Mouse (Mus musculus): ENCODE measurements around the gene 1810037I17Rik.
"Not testable (repeated sequence)": the region's sequence is repeated elsewhere in the genome, so short reads cannot be mapped to it uniquely, and the experiment has no call there.

1810037I17Rik gene

DNA sequence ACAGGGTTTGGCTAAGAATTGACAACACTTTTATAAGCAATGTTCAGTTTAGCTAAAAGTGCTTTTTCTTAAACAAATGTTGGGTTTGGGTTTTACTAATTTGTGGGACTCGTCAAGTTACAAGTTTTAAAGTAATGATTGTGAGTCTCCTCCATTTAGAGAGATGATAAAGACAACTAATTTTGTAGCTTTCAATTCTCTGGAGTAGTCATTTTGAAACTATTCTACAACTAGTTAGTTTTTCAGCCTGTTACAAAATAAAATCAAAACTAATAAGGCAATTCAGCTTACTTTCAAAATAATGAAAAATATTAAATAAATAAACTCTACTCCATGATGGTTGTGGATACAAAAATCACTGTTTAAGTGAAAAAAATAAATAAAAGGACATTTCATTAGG, 8.5 kb downstream of the 1810037I17Rik start:
- DNase-seq (ENCODE audit: low spot score in 2 of 2): no peak

DNA sequence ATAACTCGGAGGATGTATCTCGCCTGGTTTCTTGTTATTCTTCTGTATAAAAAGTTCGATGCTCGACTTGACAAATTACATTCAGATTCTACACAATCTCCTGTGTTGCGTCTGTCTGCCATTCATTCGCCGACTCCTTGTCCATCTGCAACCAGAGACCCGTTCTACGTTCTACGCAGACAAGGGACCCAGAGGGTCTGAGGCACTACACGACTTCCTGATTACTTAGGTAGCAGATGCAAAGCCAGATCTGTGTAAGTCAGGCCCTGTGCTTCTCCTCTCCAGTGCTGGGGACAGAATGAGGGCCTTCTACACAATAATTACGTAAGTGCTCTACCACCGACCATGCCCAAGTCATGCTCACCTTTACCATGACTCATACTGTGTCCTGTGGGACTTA, 13.2 kb downstream of the 1810037I17Rik start:
- DNase-seq (ENCODE audit: low spot score in 2 of 2): not testable (repeated sequence)

DNA sequence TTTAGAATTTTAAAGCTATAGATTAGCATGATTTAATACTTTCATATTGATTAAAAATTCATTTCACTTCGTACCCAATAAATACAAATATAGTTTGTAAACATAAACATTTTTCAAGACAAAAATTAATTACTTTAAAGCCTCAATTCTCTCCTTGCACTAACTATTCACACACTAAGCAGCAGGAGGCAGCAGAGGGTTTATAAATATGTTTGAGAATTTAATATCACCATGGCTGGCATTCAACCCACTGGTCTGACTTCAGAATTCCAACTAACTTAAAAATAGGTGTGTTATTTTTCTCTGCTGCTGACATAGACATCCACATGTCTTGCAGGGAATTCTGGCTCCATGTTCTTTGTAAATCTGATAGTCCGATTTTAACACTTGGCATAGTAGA, 15.2 kb downstream of the 1810037I17Rik start:
- peak in 1 of 2 experiments; percentile 66 for DNase-seq (ENCODE audit: low spot score in 2 of 2)

DNA sequence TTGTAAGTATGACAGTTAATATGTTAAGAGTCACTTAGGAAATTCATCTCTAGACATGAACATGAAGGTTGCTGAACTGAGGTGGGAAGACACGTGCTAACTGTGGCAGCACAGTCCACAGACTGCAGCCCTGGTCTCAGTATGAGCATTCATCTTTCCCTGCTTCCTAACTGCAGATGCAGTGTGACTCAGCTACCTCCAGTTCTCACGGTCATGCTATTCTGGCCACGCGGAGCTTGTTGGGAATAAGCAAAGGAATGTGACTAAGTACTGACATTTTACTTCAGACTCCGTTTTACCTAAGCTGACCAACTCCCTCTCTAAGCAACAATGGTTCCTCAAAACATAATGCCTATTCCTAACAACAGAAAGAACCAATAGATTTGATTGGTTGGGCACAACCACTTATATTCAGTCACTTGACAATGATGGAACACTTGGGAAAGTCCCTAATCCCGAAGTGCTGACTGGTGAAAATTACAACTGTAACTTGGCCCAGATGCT, 19.4 kb downstream of the 1810037I17Rik start:
- DNase-seq (ENCODE audit: low spot score in 2 of 2): no peak

DNA sequence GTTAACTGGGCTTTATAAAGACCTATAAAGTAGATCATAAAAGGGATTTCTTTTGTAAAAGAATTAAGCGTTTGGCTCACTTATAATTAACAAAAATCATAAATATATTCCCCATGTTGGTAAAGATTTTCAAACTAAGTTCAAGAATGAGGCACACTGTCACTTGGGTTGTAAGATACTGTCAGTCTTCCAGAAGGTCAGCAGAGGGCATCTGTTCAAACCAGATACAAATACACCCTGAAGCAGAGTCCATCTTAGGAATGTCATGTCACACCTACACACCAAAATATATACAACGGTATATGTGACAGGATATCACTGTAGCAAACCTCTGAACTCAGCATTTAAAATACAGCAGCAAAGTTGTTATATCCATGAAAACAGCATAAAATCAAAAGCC, 26.1 kb downstream of the 1810037I17Rik start:
- no peak for DNase-seq (ENCODE audit: low spot score in 2 of 2)

DNA sequence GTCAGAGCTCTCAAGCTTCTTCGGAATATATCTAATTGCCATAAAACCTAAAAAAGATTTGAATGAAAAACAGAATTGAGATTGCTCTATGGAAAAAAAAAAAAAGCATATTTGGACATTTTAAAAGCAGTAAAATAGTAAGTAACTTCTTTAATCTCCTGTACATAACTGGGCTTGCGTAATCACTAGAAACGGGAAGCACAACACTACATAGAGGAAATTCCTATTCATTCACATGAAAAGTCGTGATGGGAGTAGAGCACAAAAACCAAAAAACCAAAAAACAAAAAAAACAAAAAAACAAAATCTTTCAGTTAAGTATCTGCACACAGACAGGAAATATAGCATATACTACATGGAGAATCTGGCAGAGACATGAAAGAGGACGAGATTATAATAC, 40.3 kb downstream of the 1810037I17Rik start:
- DNase-seq (ENCODE audit: low spot score in 2 of 2): no peak

DNA sequence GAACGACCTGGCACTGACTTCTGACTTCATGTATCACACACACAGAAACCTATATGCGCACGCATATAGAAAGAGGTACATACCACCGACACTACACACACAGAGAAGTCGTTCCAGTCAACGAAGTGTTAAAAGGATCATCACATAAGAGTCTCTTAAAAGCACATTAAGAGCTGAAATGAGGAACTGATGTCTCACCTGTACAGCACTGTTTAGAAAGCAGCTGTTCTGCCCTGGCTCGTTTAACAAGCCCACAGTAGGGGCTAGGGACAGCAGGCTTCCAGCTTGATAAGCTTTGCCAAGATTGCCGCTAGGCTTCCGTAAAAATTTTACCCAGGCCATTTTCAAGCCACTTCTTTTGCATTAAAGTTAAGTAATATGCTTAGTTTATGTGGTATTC, 44.4 kb downstream of the 1810037I17Rik start:
- DNase-seq (ENCODE audit: low spot score in 2 of 2): no peak

DNA sequence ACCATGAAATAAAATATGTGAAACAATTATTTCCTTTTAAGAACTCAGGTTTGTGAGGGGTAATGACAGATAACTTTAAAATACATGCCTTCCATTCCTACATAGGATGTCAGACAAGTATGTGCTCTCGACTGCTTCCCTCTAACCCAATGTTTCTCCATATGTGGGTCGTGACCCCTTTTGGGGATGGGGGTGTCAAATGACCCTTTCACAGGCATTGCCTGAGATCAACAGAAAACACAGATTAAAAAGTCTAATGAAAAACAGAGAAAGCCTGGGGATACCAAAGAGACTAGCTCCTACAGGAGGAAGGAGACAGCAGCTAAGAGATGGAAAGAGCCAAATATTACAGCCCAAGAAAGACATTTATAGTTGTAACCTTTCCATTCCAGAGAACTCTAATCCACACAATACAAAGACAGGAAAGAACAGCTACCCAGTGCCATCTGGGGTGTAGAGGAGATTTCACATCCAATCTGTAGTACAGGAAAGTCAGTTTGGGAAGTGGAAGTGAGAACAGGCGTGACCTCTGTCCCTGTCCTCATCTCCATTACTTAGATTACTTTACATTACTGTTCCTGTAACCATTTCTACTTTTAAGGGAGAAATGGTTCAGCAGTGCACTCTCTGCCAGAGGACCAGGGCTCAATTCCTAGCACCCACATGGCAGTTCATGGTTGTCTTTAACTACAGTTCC, 48.3 kb downstream of the 1810037I17Rik start:
- DNase-seq (ENCODE audit: low spot score in 2 of 2): no peak

DNA sequence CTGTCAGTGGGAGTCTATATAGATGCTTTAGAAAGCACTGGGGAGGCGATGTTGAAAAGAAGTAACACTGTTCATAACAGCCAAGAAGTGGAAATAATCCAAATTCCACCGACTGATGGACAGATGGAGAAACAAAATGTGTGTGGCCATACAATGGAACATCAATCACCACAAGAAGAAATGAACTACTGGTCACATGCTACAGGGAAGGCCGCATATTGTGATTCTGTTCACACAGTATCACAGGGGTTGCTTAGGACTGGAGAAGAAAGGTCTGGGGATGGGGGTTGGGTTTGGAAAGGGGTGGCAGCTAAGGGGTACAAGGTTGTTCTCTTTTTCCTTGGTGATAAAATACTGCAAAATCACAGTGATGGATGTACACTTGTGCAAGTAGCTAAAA, 50.8 kb downstream of the 1810037I17Rik start:
- peak in 1 of 2 experiments; percentile 18 for DNase-seq (ENCODE audit: low spot score in 2 of 2)

DNA sequence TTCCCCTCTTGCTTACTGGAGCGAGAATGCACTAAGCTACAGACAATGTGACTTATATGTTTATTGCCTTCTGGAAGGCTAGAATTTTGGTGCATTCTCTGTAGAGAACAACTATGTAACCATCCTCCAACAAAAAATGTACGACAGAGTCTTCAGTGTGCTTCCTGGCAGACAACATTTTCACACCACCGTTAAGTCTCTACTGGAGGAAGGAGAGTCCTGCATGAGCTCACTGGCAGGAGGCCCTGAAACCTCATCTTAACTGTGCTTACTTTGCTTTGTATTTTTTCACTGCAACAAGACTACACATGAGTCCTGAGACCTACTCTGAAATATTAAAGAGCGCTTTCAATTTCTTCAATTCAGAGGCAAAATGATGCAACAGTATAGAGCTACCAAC, 51.4 kb downstream of the 1810037I17Rik start:
- peak in 1 of 2 experiments; percentile 30 for DNase-seq (ENCODE audit: low spot score in 2 of 2)

Measured in frontal cortex, postnatal 36 days (tissue).